Mouse (Mus musculus): ENCODE data around the gene Tespa1. TPM values are rescaled to one million over a fixed set of nuclear protein-coding genes. Genes with fewer than 3 reads are reported as not detected.
A peak's percentile ranks its signal among the peaks of the same experiment; 100 is the strongest.
"Not testable (repeated sequence)": the region's sequence is repeated elsewhere in the genome, so short reads cannot be mapped to it uniquely, and the experiment has no call there.

Gene Tespa1
- polyA plus RNA-seq, 1 experiment = 72.4 TPM

DNA sequence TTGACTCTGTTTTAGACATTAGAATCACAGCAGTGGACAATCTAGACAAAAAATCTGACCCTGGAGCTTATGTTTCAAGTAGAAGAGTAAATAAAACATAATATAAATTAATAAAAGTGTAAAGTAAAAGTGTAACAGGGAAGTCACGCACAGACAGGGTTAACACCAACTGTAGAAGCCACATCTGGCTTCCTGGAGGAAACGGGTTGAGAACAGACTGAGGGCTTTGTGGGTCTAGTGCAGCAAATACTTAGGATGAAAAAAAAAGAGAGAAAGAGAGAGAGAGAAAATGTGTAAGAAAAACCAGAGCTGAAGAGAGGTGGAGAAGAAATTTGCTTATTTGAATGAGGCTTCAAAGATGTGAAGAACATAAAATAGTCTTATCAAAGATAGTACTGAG, 14.9 kb downstream of the Tespa1 start:
- DNase-seq = no peak
- TF ChIP-seq POLR2A (IDR thresholded peaks at IDR 0.05; ENCODE audit: control insufficient read depth, extremely low read depth, insufficient read depth, low read length, poor library complexity) (no peak), CTCF (IDR thresholded peaks at IDR 0.05; ENCODE audit: borderline replicate concordance, control insufficient read depth, extremely low read depth, insufficient read depth, low read length, poor library complexity) (no peak)
- no peaks in the 10 kb centered on the region for H3K27me3 ChIP-seq (ENCODE audit: control insufficient read depth, insufficient read depth, low read length)
- peaks cover 14% of the 10 kb centered on the region for H3K36me3 ChIP-seq (ENCODE audit: control insufficient read depth, insufficient read depth, low read length)
- WGBS = 7% methylated on average over 2 of the region's 2 CpGs
- peak overlapping the region; percentile 79; the same call in 1 of the 2 replicates for H3K27ac ChIP-seq (ENCODE audit: control insufficient read depth, insufficient read depth, low read length)
- H3K4me3 ChIP-seq (ENCODE audit: control insufficient read depth, insufficient read depth, low read length) = no peak overlapping the region
- H3K4me1 ChIP-seq (replicated peaks; ENCODE audit: control insufficient read depth, insufficient read depth, low read length) = peaks cover 13% of the 10 kb centered on the region

DNA sequence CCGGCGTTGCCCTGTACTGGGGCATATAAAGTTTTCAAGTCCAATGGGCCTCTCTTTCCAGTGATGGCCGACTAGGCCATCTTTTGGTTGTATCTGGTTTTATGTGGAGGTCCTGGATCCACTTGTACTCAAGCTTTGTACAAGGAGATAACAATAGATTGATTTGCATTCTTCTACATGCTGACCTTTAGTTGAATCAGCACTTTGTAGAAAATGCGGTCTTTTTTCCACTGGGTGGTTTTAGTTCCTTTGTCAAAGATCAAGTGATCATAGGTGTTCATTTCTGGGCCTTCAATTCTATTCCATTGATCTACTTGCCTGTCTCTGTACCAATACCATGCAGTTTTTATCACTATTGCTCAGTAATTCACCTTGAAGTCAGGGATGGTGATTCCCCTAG, 17.4 kb downstream of the Tespa1 start:
- H3K27me3 ChIP-seq (ENCODE audit: control insufficient read depth, insufficient read depth, low read length); H3K27ac ChIP-seq (ENCODE audit: control insufficient read depth, insufficient read depth, low read length); H3K36me3 ChIP-seq (ENCODE audit: control insufficient read depth, insufficient read depth, low read length); DNase-seq; H3K4me3 ChIP-seq (ENCODE audit: control insufficient read depth, insufficient read depth, low read length): not testable (repeated sequence)
- 94% methylated on average over 4 of the region's 4 CpGs for WGBS
- H3K4me1 ChIP-seq (replicated peaks; ENCODE audit: control insufficient read depth, insufficient read depth, low read length) = peaks cover 14% of the 10 kb centered on the region

DNA sequence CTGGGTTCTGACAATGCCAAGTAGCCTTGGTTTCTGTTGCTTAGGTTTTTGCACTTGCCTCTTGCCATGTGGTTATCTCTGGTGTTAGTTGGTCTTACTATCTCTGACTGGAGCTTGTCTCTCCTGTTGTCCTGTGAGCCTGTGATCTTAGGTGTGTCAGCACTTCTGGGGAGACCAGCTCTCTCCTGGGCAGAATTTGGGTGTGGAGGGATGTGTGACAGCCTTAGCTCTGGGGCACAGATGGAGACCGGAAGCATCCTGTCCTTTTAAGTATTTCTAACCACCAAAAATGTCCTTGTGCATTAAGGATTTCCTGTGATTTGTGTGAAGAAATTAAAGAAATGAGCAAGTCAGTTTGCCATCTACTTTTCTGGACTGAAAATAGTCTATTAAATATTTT, 21.4 kb downstream of the Tespa1 start:
- DNase-seq = no peak
- Histone ChIP-seq H3K27me3 (ENCODE audit: control insufficient read depth, insufficient read depth, low read length) (no peaks in the 10 kb centered on the region), H3K4me1 (replicated peaks; ENCODE audit: control insufficient read depth, insufficient read depth, low read length) (peaks cover 6% of the 10 kb centered on the region), H3K36me3 (ENCODE audit: control insufficient read depth, insufficient read depth, low read length) (peaks cover 28% of the 10 kb centered on the region), H3K27ac (ENCODE audit: control insufficient read depth, insufficient read depth, low read length) (peak overlapping the region; percentile 16; the same call in 1 of the 2 replicates), H3K4me3 (ENCODE audit: control insufficient read depth, insufficient read depth, low read length) (no peak overlapping the region)
- WGBS = 8% methylated on average over 1 of the region's 1 CpGs
- TF ChIP-seq CTCF (IDR thresholded peaks at IDR 0.05; ENCODE audit: borderline replicate concordance, control insufficient read depth, extremely low read depth, insufficient read depth, low read length, poor library complexity) = no peak
- TF ChIP-seq POLR2A (IDR thresholded peaks at IDR 0.05; ENCODE audit: control insufficient read depth, extremely low read depth, insufficient read depth, low read length, poor library complexity) = no peak

DNA sequence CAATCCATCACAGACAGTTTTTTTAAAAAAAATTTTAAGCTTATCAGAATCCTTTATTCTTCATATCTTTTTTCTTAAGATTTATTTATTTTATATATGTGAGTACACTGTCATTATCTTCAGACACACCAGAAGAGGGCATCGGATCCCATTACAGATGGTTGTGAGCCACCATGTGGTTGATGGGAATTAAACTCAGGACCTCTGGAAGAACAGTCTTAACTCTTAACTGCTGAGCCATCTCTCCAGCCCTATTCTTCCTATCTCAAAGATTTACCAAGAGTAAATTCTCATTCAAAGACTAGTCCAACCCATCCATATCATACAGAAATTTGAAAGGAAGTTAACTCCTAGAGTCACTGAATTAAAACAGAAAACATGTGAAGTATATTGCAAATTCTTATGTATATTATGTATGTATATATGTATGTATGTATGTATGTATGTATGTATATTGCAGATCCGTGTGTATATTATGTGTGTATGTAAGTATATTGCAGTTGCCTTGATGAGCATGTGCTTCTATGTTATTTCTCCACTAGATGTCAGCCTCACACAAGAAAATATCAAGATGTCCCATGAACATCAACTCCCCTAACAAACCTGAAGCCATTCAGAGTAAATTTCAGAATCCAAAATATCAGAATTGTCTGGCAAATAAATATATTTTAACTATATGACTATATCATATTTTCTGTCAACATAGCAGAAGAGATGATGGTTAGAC, 40.9 kb downstream of the Tespa1 start:
- H3K4me3 ChIP-seq (ENCODE audit: control insufficient read depth, insufficient read depth, low read length) = no peak overlapping the region
- no peak for TF ChIP-seq POLR2A (IDR thresholded peaks at IDR 0.05; ENCODE audit: control insufficient read depth, extremely low read depth, insufficient read depth, low read length, poor library complexity)
- no peak for TF ChIP-seq CTCF (IDR thresholded peaks at IDR 0.05; ENCODE audit: borderline replicate concordance, control insufficient read depth, extremely low read depth, insufficient read depth, low read length, poor library complexity)
- H3K36me3 ChIP-seq (ENCODE audit: control insufficient read depth, insufficient read depth, low read length) = peaks cover 63% of the 10 kb centered on the region
- no peaks in the 10 kb centered on the region for H3K27me3 ChIP-seq (ENCODE audit: control insufficient read depth, insufficient read depth, low read length)
- H3K27ac ChIP-seq (ENCODE audit: control insufficient read depth, insufficient read depth, low read length) = no peak overlapping the region
- DNase-seq = no peak
- 81% methylated on average over 2 of the region's 2 CpGs for WGBS
- no peaks in the 10 kb centered on the region for H3K4me1 ChIP-seq (replicated peaks; ENCODE audit: control insufficient read depth, insufficient read depth, low read length)

DNA sequence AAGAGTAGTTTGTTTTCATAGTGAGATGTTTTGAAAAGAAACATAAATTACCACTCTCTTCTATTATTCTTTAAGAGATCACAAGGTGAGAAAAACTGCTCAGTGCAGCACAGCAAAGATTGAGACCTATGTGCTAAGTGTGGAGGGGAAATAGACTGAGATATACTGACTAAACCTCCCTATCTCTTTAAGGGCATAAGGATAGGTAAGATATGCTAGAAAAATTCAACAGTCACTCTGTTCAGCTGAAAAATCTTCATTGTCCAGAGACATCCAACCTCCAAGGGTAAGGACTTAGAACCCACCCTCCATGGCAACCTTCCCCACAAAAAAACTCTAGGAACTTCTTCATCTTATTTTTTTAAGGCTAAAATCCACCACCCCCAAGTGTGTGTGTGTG, 42.1 kb downstream of the Tespa1 start:
- Histone ChIP-seq H3K36me3 (ENCODE audit: control insufficient read depth, insufficient read depth, low read length) (peaks cover 62% of the 10 kb centered on the region), H3K27me3 (ENCODE audit: control insufficient read depth, insufficient read depth, low read length) (no peaks in the 10 kb centered on the region), H3K27ac (ENCODE audit: control insufficient read depth, insufficient read depth, low read length) (no peak overlapping the region), H3K4me3 (ENCODE audit: control insufficient read depth, insufficient read depth, low read length) (no peak overlapping the region), H3K4me1 (replicated peaks; ENCODE audit: control insufficient read depth, insufficient read depth, low read length) (no peaks in the 10 kb centered on the region)
- DNase-seq = no peak
- TF ChIP-seq CTCF (IDR thresholded peaks at IDR 0.05; ENCODE audit: borderline replicate concordance, control insufficient read depth, extremely low read depth, insufficient read depth, low read length, poor library complexity) = no peak
- TF ChIP-seq POLR2A (IDR thresholded peaks at IDR 0.05; ENCODE audit: control insufficient read depth, extremely low read depth, insufficient read depth, low read length, poor library complexity) = no peak

DNA sequence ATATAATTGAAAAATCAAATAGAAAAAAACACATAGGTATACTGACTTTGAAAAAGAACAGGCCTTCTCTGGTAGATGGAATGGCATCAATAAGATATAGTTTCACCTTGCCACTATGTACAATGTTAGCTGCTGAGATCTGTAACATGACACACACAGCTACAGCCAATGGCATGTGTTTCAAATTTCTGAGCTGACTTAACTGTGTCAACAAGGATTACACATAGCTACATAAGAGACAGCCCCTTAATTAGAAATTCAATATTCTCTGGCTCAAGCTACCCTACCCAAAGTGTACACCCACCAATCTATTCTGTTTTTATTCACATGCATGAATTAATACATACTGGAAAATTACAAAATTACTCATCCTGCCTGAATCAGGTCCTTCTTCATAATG, 45.7 kb downstream of the Tespa1 start:
- Histone ChIP-seq H3K36me3 (ENCODE audit: control insufficient read depth, insufficient read depth, low read length) (peaks cover 26% of the 10 kb centered on the region), H3K4me1 (replicated peaks; ENCODE audit: control insufficient read depth, insufficient read depth, low read length) (no peaks in the 10 kb centered on the region), H3K27ac (ENCODE audit: control insufficient read depth, insufficient read depth, low read length) (no peak overlapping the region), H3K27me3 (ENCODE audit: control insufficient read depth, insufficient read depth, low read length) (no peaks in the 10 kb centered on the region), H3K4me3 (ENCODE audit: control insufficient read depth, insufficient read depth, low read length) (no peak overlapping the region)
- TF ChIP-seq POLR2A (IDR thresholded peaks at IDR 0.05; ENCODE audit: control insufficient read depth, extremely low read depth, insufficient read depth, low read length, poor library complexity) (no peak), CTCF (IDR thresholded peaks at IDR 0.05; ENCODE audit: borderline replicate concordance, control insufficient read depth, extremely low read depth, insufficient read depth, low read length, poor library complexity) (no peak)
- no peak for DNase-seq
